Mouse (Mus musculus) C2C12 (cell line): ENCODE results near the gene AC140267.1. TPM values are rescaled to one million over a fixed set of nuclear protein-coding genes. Genes with fewer than 3 reads are reported as not detected.

Experiments used
- H3K27me3 ChIP-seq: one replicate; pipeline ENCODE4 v1.6.1; 2011; ENCODE audit not compliant: control insufficient read depth, insufficient read depth, insufficient read length
- H3K36me3 ChIP-seq: one replicate; pipeline ENCODE4 v1.6.1; 2011; ENCODE audit not compliant: control insufficient read depth, insufficient read depth
- H3K4me3 ChIP-seq: one replicate; pipeline ENCODE4 v1.5.1; 2011; ENCODE audit warnings: mild to moderate bottlenecking, control low read depth; ENCODE audit not compliant: poor library complexity, insufficient read depth, severe bottlenecking
- H3K79me2 ChIP-seq: one replicate; pipeline ENCODE4 v1.6.1; 2011; ENCODE audit not compliant: control insufficient read depth, insufficient read depth
- H3K79me3 ChIP-seq: one replicate; pipeline ENCODE4 v1.6.1; 2011; ENCODE audit warnings: low read depth, control low read depth
- H3ac ChIP-seq: one replicate; pipeline ENCODE3; 2011; ENCODE audit warnings: low read depth; ENCODE audit not compliant: control insufficient read depth, insufficient read length
- CEBPB ChIP-seq: IDR thresholded peaks from one replicate; pipeline ENCODE4 v1.6.1; 2011; ENCODE audit warnings: low read depth, mild to moderate bottlenecking, control low read depth, moderate library complexity
- CTCF ChIP-seq: IDR thresholded peaks from one replicate; pipeline ENCODE4 v1.5.1; 2011; ENCODE audit not compliant: control insufficient read depth, insufficient read depth, insufficient read length
- FOSL1 ChIP-seq: IDR thresholded peaks from one replicate; pipeline ENCODE4 v1.8.0; 2011; ENCODE audit warnings: mild to moderate bottlenecking, low read length; ENCODE audit not compliant: poor library complexity, insufficient read depth, severe bottlenecking
- MAX ChIP-seq: IDR thresholded peaks from one replicate; pipeline ENCODE4 v1.6.1; 2011; ENCODE audit warnings: mild to moderate bottlenecking, control low read depth
- MYOD1 ChIP-seq: IDR thresholded peaks from one replicate; pipeline ENCODE4 v1.6.1; 2011; ENCODE audit warnings: low read depth; ENCODE audit not compliant: control insufficient read depth, insufficient read length
- MYOG ChIP-seq: IDR thresholded peaks from one replicate; pipeline ENCODE4 v1.6.1; 2011; ENCODE audit not compliant: control insufficient read depth, insufficient read length; ENCODE audit errors: extremely low read depth
- USF1 ChIP-seq: IDR thresholded peaks from one replicate; pipeline ENCODE4 v1.6.1; 2011; ENCODE audit warnings: low read depth, mild to moderate bottlenecking, control low read depth, moderate library complexity
- polyA plus RNA-seq: library from polyadenylated mRNA; unstranded; fragments of >200 nt; fragmentation: generic; extraction: Trizol; gene quantifications from one replicate; pipeline ENCODE4 v1.2.1, GENCODE M21; 2012; ENCODE audit warnings: missing spikeins

The AC140267.1 gene
- polyA plus RNA-seq, 1 experiment = not detected

DNA sequence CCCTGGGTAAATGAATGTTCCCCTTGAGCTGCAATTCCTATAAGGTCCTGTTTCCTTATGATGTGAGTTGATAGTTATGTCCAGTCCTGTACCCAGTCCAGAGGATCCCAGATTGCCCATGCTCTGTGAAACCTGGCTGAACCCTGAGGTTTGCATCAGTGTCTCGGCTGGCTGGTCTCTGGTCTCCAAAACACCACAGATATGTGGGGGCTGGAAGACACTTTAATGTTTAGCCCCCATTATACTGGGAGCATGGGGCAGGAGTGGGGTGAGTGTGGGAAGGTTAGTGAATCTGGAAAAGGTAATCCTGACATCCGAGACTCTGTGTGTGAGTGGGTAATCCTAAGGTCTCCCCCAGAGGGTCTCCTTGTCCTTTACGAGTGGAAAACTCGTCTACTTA lies 2.6 kb upstream of the AC140267.1 start:
- peak overlapping the region; percentile 100 for H3K4me3 ChIP-seq
- no peak for TF ChIP-seq MAX
- TF ChIP-seq USF1 = no peak
- no peak for TF ChIP-seq MYOG
- no peak for TF ChIP-seq MYOD1
- TF ChIP-seq FOSL1 = no peak
- TF ChIP-seq CEBPB = no peak
- no peak for TF ChIP-seq CTCF
- H3K79me2 ChIP-seq = peaks cover 42% of the 10 kb centered on the region

DNA sequence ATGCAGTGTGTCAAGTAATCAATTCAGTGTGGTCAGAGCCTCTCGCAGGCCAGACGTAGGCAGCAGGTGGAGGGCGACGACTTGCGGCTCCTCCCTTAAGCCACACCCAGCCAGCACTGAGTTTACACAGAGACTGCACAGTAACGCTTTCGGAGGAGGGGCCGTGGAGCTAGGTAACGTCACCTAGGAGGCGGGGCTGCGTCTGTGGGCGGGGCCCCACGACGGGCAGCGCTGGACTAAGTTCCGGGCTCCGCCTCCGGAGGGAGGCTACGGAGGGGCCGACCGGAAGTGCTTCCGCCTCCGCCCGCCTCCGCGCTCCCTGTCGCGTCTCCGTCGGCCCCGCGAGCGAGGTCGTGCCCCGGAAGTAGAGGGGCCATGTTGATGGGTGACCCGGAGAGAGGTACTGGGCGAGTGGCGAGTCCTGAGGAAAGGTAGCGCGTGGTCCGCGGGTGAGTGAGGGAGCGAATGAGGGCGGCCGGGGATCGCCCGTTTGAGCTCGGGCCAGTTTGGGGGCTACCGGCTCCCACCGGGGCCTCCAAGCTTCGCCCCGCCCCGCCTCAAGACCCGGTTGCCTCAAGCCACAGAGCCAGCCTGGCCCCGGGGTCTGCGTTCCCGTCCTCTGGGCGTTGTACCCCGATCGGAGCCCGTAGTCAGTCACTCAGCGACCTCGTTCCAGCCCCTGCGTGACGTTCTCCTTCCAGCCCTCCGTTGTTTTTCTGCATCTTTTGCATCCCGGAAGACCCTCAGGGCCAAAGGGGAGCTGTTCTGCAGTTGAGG lies 1.7 kb upstream of the AC140267.1 start, which contains the start of gene Mief1:
TSS of gene Mief1 (plus strand) at position 286 of the 777 bp plus-strand sequence.
- peaks cover 39% of the 10 kb centered on the region for H3K36me3 ChIP-seq
- H3K79me2 ChIP-seq = peaks cover 51% of the 10 kb centered on the region
- H3ac ChIP-seq = peak within 1 kb of the TSS; percentile 96
- TF ChIP-seq CTCF (no peak), MYOD1 (peak; percentile 34), FOSL1 (no peak), USF1 (no peak), CEBPB (no peak), MAX (peak; percentile 45), MYOG (no peak)
- peak within 1 kb of the TSS; percentile 100 for H3K4me3 ChIP-seq
- no peaks in the 10 kb centered on the region for H3K27me3 ChIP-seq
- H3K79me3 ChIP-seq = peaks cover 33% of the 10 kb centered on the region

More for the DNA sequence above, 2.6 kb upstream of the AC140267.1 start:
- H3K36me3 ChIP-seq = peaks cover 30% of the 10 kb centered on the region
- H3K79me3 ChIP-seq = peaks cover 31% of the 10 kb centered on the region
- peak overlapping the region; percentile 13 for H3ac ChIP-seq
- H3K27me3 ChIP-seq = no peaks in the 10 kb centered on the region

DNA sequence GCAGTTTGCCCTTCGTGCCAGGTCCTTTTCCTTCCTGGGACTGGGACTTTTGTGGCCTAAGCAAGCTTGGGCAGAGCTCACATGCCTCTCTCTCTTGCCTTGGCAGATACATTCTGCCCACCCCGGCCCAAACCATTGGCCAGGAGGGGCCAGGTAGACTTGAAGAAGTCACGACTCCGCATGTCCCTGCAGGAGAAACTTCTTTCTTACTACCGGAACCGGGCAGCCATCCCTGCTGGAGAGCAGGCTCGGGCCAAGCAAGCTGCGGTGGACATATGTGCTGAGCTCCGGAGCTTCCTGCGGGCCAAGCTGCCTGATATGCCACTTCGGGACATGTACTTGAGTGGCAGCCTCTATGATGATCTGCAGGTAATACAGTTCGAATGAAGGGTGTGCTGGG lies 12.5 kb downstream of the AC140267.1 start:
- Histone ChIP-seq H3K79me2 (peaks cover 24% of the 10 kb centered on the region), H3K4me3 (no peak overlapping the region), H3K79me3 (peaks cover 8% of the 10 kb centered on the region), H3ac (no peak overlapping the region), H3K27me3 (no peaks in the 10 kb centered on the region), H3K36me3 (peaks cover 97% of the 10 kb centered on the region)
- no peak for TF ChIP-seq USF1
- TF ChIP-seq CEBPB = no peak
- no peak for TF ChIP-seq MYOG
- TF ChIP-seq MAX = no peak
- TF ChIP-seq MYOD1 = no peak
- no peak for TF ChIP-seq FOSL1
- TF ChIP-seq CTCF = no peak

DNA sequence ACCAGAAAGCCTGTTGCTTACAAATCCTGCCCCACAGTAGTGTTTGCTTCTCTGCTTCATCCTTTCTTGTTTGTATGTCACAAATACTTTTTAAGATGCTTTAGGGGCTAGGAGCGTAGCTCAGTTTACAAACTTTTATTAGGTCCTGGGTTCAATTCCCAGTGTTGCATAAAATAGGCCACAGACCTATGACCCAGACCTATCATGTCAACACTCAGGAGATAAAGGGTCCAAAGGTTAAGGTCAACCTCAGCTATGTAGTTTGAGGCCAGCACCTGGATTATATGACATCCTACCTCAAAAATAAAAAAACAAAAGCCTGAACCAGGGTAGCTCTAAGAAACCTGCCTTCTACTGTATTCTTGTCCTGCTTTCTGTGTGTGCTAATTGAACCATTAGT lies 13.0 kb downstream of the AC140267.1 start:
- H3K36me3 ChIP-seq = peaks cover 97% of the 10 kb centered on the region
- TF ChIP-seq CEBPB = no peak
- no peak for TF ChIP-seq USF1
- TF ChIP-seq MYOD1 = no peak
- no peak for TF ChIP-seq CTCF
- no peak for TF ChIP-seq MAX
- TF ChIP-seq FOSL1 = no peak
- no peak for TF ChIP-seq MYOG

DNA sequence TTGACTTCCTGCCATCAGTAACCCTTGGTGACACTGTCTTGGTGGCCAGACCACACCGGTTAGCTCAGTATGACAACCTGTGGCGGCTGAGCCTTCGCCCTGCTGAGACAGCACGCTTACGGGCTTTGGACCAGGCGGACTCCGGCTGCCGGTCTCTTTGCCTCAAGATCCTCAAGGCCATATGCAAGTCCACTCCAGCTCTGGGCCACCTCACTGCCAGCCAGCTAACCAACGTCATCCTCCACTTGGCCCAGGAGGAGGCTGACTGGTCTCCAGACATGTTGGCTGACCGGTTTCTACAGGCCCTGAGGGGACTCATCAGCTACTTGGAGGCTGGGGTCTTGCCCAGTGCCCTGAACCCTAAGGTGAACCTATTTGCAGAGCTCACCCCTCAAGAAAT lies 14.0 kb downstream of the AC140267.1 start:
- Histone ChIP-seq H3K79me3 (peaks cover 1% of the 10 kb centered on the region), H3K4me3 (no peak overlapping the region), H3ac (no peak overlapping the region), H3K36me3 (peaks cover 87% of the 10 kb centered on the region), H3K27me3 (no peaks in the 10 kb centered on the region), H3K79me2 (peaks cover 10% of the 10 kb centered on the region)
- TF ChIP-seq CEBPB (no peak), FOSL1 (no peak), USF1 (no peak), CTCF (no peak), MAX (no peak), MYOD1 (no peak), MYOG (no peak)

More for the DNA sequence above, 13.0 kb downstream of the AC140267.1 start:
- Histone ChIP-seq H3K27me3 (no peaks in the 10 kb centered on the region), H3ac (no peak overlapping the region), H3K79me3 (peaks cover 8% of the 10 kb centered on the region), H3K4me3 (no peak overlapping the region), H3K79me2 (peaks cover 19% of the 10 kb centered on the region)
